Mouse (Mus musculus) ES-Bruce4 (cell line): ENCODE data around the gene Adam25. TPM values are rescaled to one million over a fixed set of nuclear protein-coding genes. Genes with fewer than 3 reads are reported as not detected.
"Not testable (repeated sequence)": the region's sequence is repeated elsewhere in the genome, so short reads cannot be mapped to it uniquely, and the experiment has no call there.

Experiments used
- H3K27ac ChIP-seq: 2 replicates; pipeline ENCODE4 v1.5.1; 2012; ENCODE audit warnings: low read length, inconsistent platforms; ENCODE audit not compliant: insufficient read depth
- H3K27me3 ChIP-seq: 2 replicates; pipeline ENCODE4 v1.6.1; 2012; ENCODE audit warnings: mild to moderate bottlenecking, low read length, inconsistent platforms; ENCODE audit not compliant: control insufficient read depth, poor library complexity, insufficient read depth, severe bottlenecking
- H3K36me3 ChIP-seq: 2 replicates; pipeline ENCODE4 v1.6.1; 2012; ENCODE audit warnings: inconsistent platforms, mild to moderate bottlenecking, low read length, moderate library complexity; ENCODE audit not compliant: control insufficient read depth, poor library complexity, insufficient read depth, severe bottlenecking
- H3K4me1 ChIP-seq: one replicate; pipeline ENCODE4 v1.8.1; 2011; ENCODE audit warnings: low read length; ENCODE audit not compliant: control insufficient read depth, insufficient read depth
- H3K4me3 ChIP-seq: 2 replicates; pipeline ENCODE4 v1.5.1; 2011; ENCODE audit warnings: low read depth, mild to moderate bottlenecking, low read length
- H3K9ac ChIP-seq: 2 replicates; pipeline ENCODE4 v1.6.1; 2012; ENCODE audit warnings: low read depth, mild to moderate bottlenecking, inconsistent platforms; ENCODE audit not compliant: poor library complexity, severe bottlenecking
- H3K9me3 ChIP-seq: replicated peaks from 2 replicates; pipeline ENCODE4 v1.6.1; 2012; ENCODE audit warnings: mild to moderate bottlenecking, low read length, inconsistent platforms; ENCODE audit not compliant: control insufficient read depth, poor library complexity, insufficient read depth, severe bottlenecking
- CTCF ChIP-seq: IDR thresholded peaks from one replicate; pipeline ENCODE4 v1.8.1; 2011; ENCODE audit warnings: low read depth, low read length
- EP300 ChIP-seq: IDR thresholded peaks from 2 replicates; pipeline ENCODE4 v1.6.1; 2011; ENCODE audit warnings: low read depth, low read length; ENCODE audit not compliant: insufficient read depth
- POLR2A ChIP-seq: IDR thresholded peaks from one replicate; pipeline ENCODE4 v1.8.1; 2011; ENCODE audit warnings: low read length; ENCODE audit not compliant: insufficient read depth
- polyA plus RNA-seq: library from polyadenylated mRNA; stranded (reverse); fragments of >200 nt; gene quantifications from 2 replicates; pipeline ENCODE4 v1.2.4, GENCODE M21; 2011; ENCODE audit warnings: low read depth; ENCODE audit not compliant: missing spikeins, insufficient read depth, insufficient read length

The Adam25 gene
- not detected in 2 replicates for polyA plus RNA-seq

DNA sequence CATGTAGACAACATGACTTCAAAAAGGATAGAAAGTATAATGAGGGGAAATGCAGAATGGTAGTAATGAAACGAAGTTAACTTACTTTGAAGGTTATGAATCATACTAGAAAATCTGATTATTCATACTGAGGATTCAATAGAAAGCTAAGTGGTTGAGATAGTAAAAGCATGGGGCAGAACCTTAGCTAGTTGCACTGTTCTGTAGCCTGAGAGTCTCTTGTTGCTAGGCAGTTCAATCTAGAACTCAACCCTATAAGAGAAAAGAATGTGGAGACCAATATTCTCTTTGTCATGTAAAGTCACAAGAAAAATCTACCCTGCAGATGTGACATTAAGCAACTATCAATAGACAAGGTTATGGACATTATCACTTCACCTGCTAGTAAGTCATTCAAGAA lies at the start of gene Adam25:
TSS of gene Adam25 (plus strand) at position 301 of the 400 bp plus-strand sequence.
- H3K4me3 ChIP-seq, H3K36me3 ChIP-seq, H3K27me3 ChIP-seq, H3K27ac ChIP-seq, H3K9ac ChIP-seq, H3K9me3 ChIP-seq, H3K4me1 ChIP-seq: not testable (repeated sequence)

GRCm38 (mm10) chr8:40715406-40715805 lies 36.6 kb upstream of the Adam25 start:
- not testable (repeated sequence) for H3K9ac ChIP-seq, H3K4me1 ChIP-seq, H3K36me3 ChIP-seq, H3K27ac ChIP-seq, H3K9me3 ChIP-seq, H3K27me3 ChIP-seq, H3K4me3 ChIP-seq

GRCm38 (mm10) chr8:40715986-40716385 lies 36.0 kb upstream of the Adam25 start:
- Histone ChIP-seq H3K27ac (no peak overlapping the region), H3K4me3 (no peak overlapping the region), H3K36me3 (no peaks in the 10 kb centered on the region), H3K9me3 (0 out of 2 replicates have a peak, but pooled peaks cover 3% of the 10 kb centered on the region), H3K4me1 (no peaks in the 10 kb centered on the region), H3K9ac (no peak overlapping the region), H3K27me3 (no peaks in the 10 kb centered on the region)
- no peak for TF ChIP-seq EP300
- TF ChIP-seq POLR2A = no peak
- no peak for TF ChIP-seq CTCF

- Histone ChIP-seq H3K4me1 (no peaks in the 10 kb centered on the region), H3K9ac (no peak overlapping the region), H3K27ac (no peak overlapping the region), H3K36me3 (no peaks in the 10 kb centered on the region), H3K4me3 (no peak overlapping the region), H3K9me3 (no peaks in the 10 kb centered on the region), H3K27me3 (no peaks in the 10 kb centered on the region)
- TF ChIP-seq CTCF (no peak), EP300 (no peak), POLR2A (no peak)
Observed at GRCm38 (mm10) chr8:40783320-40783719, 31.3 kb downstream of the Adam25 start.

DNA sequence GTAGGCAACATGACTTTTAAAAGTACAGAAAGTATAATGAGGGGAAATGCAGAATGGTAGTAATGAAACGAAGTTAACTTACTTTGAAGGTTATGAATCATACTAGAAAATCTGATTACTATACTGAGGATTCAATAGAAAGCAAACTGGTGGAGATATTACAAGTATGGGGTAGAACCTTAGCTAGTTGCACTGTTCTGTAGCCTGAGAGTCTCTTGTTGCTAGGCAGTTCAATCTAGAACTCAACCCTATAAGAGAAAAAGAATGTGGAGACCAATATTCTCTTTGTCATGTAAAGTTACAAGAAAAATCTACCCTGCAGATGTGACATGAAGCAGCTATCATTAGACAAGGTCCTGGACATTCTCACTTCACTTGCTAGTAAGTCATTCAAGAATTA lies 41.0 kb downstream of the Adam25 start, which contains the start of gene Adam20:
TSS of gene Adam20 (plus strand) at position 301 of the 400 bp plus-strand sequence.
- H3K4me1 ChIP-seq, H3K9me3 ChIP-seq, H3K4me3 ChIP-seq, H3K27ac ChIP-seq, H3K9ac ChIP-seq, H3K36me3 ChIP-seq, H3K27me3 ChIP-seq: not testable (repeated sequence)

DNA sequence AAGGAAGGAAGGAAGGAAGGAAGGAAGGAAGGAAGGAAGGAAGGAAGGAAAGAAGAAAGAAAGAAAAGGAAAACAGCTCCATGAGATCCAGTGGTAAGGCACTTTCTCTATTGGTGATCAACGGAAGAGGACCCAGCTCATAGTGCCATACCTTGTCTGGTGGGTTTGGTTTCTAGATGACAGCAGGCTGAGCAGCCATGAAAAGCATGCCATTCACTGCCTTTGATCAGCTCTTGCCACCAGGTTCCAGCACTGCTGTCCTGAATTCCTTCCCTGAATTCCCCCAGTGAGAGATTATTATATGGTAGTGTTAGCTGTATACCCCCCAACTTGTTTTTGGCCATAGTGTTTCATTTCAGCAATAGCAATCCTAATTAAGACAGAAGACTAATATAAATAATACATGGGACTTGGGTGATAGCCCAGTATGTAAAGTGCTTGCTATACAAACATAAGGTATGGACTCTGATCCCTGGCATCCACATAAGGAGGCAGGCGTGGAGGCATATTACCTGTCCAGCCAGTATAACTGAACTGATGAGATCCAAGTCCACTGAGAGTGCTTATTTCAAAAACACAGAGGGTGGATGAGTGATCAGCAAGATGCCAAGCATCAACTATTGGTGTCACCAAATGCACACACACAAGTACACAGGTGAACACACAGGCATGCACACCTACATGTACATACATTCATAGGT lies 51.5 kb downstream of the Adam25 start:
- TF ChIP-seq EP300 (no peak), POLR2A (no peak), CTCF (no peak)
- Histone ChIP-seq H3K4me1 (no peaks in the 10 kb centered on the region), H3K27me3 (no peaks in the 10 kb centered on the region), H3K9ac (no peak overlapping the region), H3K4me3 (no peak overlapping the region), H3K27ac (no peak overlapping the region), H3K36me3 (no peaks in the 10 kb centered on the region), H3K9me3 (no peaks in the 10 kb centered on the region)

Other genes starting within 250 kb of the Adam25 start
- not detected in 2 replicates for gene Adam24, start 77.1 kb upstream of the Adam25 start, polyA plus RNA-seq
- not detected in 2 replicates for gene Adam20, start 41.1 kb downstream of the Adam25 start, polyA plus RNA-seq
- gene Adam39, start 70.8 kb downstream of the Adam25 start, polyA plus RNA-seq = not detected in 2 replicates